Mouse (Mus musculus) mouse embryonic stem cell (cell line): ENCODE results near the gene Gm5269.

Experiments used
- in situ Hi-C, 2 experiments: fragments of 300-500 bp; cut with MboI; formaldehyde crosslinking; loops; 1 replicate in 1 of 2; 3 replicates in 1 of 2; pipeline ENCODE4 v1.14.3; 2019 to 2020; ENCODE audit warnings: low sequenced_read_pairs in 2 of 2, low pct_unique_long_range_greater_than_20kb in 1 of 2, mixed read lengths in 1 of 2; ENCODE audit not compliant: unreplicated experiment in 1 of 2

The Gm5269 gene

GRCm38 (mm10) chr1:45883378-45883777, 6.7 kb downstream of the Gm5269 start:
- in situ Hi-C loops, result no loop called here

- in situ Hi-C loops, result no loop called here
These were observed 8.0 kb downstream of the Gm5269 start for GRCm38 (mm10) chr1:45882076-45882475.

GRCm38 (mm10) chr1:45881228-45881832, 8.7 kb downstream of the Gm5269 start:
- in situ Hi-C loops, result no loop called here

GRCm38 (mm10) chr1:45877463-45877862, 12.6 kb downstream of the Gm5269 start:
- in situ Hi-C loops, result no loop called here

- in situ Hi-C loops, result no loop called here
These were observed 13.4 kb downstream of the Gm5269 start for GRCm38 (mm10) chr1:45876450-45877198.

- in situ Hi-C loops, result no loop called here
These were observed 14.4 kb downstream of the Gm5269 start for GRCm38 (mm10) chr1:45875640-45876039.

- in situ Hi-C loops, result no loop called here
These were observed 16.8 kb downstream of the Gm5269 start for GRCm38 (mm10) chr1:45873250-45873649.

GRCm38 (mm10) chr1:45868479-45869137, 21.5 kb downstream of the Gm5269 start:
- in situ Hi-C loops, result no loop called here

- in situ Hi-C loops, result no loop called here
These were observed 22.0 kb downstream of the Gm5269 start for GRCm38 (mm10) chr1:45868050-45868449.

- in situ Hi-C loops, result no loop called here
These were observed 23.6 kb downstream of the Gm5269 start for GRCm38 (mm10) chr1:45866288-45867018.

GRCm38 (mm10) chr1:45865727-45866126, 24.3 kb downstream of the Gm5269 start:
- in situ Hi-C loops, result no loop called here

- in situ Hi-C loops, result no loop called here
These were observed 24.8 kb downstream of the Gm5269 start for GRCm38 (mm10) chr1:45865316-45865715.

GRCm38 (mm10) chr1:45864564-45865014, 25.5 kb downstream of the Gm5269 start:
- in situ Hi-C loops, result no loop called here

- in situ Hi-C loops, result no loop called here
These were observed 26.4 kb downstream of the Gm5269 start for GRCm38 (mm10) chr1:45863641-45864040.

- in situ Hi-C loops, result no loop called here
These were observed 28.9 kb downstream of the Gm5269 start for GRCm38 (mm10) chr1:45861162-45861561.

GRCm38 (mm10) chr1:45860349-45860748, 29.7 kb downstream of the Gm5269 start:
- in situ Hi-C loops, result no loop called here

- in situ Hi-C loops, result no loop called here
These were observed 32.0 kb downstream of the Gm5269 start for GRCm38 (mm10) chr1:45858038-45858437.

- in situ Hi-C loops, result loop anchor here in 1 of 2 experiments (25.0 kb wide), 1 partner anchor 567 kb away; no protein-coding TSS in a partner anchor
These were observed 44.6 kb downstream of the Gm5269 start for GRCm38 (mm10) chr1:45845466-45845865.
